Mouse (Mus musculus): ENCODE results near the gene Trmu.

DNA sequence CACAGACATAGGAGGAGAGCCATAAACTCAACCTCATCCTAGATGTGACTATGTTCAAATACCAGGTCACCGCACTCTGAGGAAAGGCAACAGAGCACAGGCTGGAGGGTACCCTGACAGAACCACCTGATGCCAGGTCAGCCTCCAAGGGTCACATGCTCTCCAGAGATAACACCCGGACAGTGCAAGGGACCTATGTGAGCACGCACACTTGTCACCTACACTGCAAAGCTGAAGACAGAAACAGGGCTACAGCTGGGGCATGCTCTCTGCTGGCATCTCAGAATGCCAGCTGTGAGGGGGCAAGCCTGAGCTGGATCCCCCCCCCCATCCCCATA is 30.3 kb downstream of the Trmu start:
- TF ChIP-seq CTCF (IDR thresholded peaks at IDR 0.05; ENCODE audit: low read depth, low read length) = no peak
- no peak for TF ChIP-seq POLR2A (IDR thresholded peaks at IDR 0.05; ENCODE audit: borderline replicate concordance, low read depth, low read length)

All from bone marrow macrophage, adult 2 months (primary cell).